Mouse (Mus musculus): ENCODE measurements at regions not wholly inside any gene's neighbourhood (a gene's known extent, or its start where the extent isn't known, plus 50 kb on each side); places are given as distances from the start of the nearest gene placed in this dataset.

- no peak for DNase-seq (ENCODE audit: low read depth, low spot score)
- Histone ChIP-seq H3K79me2 (ENCODE audit: control insufficient read depth, insufficient read depth, low read length, poor library complexity) (no peaks in the 10 kb centered on the region), H3K9ac (ENCODE audit: control insufficient read depth, low read depth, low read length, poor library complexity, severe bottlenecking) (no peak overlapping the region), H3K27ac (ENCODE audit: control insufficient read depth, low read depth, low read length) (no peak overlapping the region), H3K9me3 (replicated peaks; ENCODE audit: insufficient read depth, low read length) (no peaks in the 10 kb centered on the region), H3K36me3 (ENCODE audit: control insufficient read depth in 1 of 2, insufficient read depth in 2 of 2, low read length in 2 of 2) (no peaks in the 10 kb centered on the region), H3K4me3 (ENCODE audit: control insufficient read depth in 1 of 2, insufficient read depth in 1 of 2, low read depth in 2 of 2, low read length in 2 of 2) (no peak overlapping the region), H3K27me3 (ENCODE audit: control insufficient read depth in 1 of 2, insufficient read depth in 2 of 2, low read length in 2 of 2) (no peaks in the 10 kb centered on the region), H3K4me1 (ENCODE audit: control insufficient read depth in 1 of 2, insufficient read depth in 2 of 2, low read length in 2 of 2) (no peaks in the 10 kb centered on the region)
- TF ChIP-seq MAX (IDR thresholded peaks at IDR 0.05; ENCODE audit: low read length) (no peak), POLR2AphosphoS2 (IDR thresholded peaks at IDR 0.05; ENCODE audit: low read length) (no peak), MXI1 (IDR thresholded peaks at IDR 0.05; ENCODE audit: low read depth, low read length) (no peak), ZKSCAN1 (IDR thresholded peaks at IDR 0.05; ENCODE audit: low read depth, low read length) (no peak), RCOR1 (IDR thresholded peaks at IDR 0.05; ENCODE audit: low read depth, low read length) (no peak), EP300 (IDR thresholded peaks at IDR 0.05; ENCODE audit: low read depth in 1 of 2, low read length in 2 of 2) (no peak), TCF12 (IDR thresholded peaks at IDR 0.05; ENCODE audit: low read depth, low read length) (no peak), MYB (IDR thresholded peaks at IDR 0.05; ENCODE audit: low read depth, low read length) (no peak), NELFE (IDR thresholded peaks at IDR 0.05; ENCODE audit: low read depth, low read length) (no peak), POLR2AphosphoS5 (IDR thresholded peaks at IDR 0.05; ENCODE audit: borderline replicate concordance, low read depth, low read length) (no peak), RAD21 (IDR thresholded peaks at IDR 0.05; ENCODE audit: low read depth, low read length) (no peak), POLR2A (IDR thresholded peaks at IDR 0.05; ENCODE audit: control insufficient read depth in 1 of 2, insufficient read depth in 1 of 2, low read depth in 1 of 2, low read length in 2 of 2, poor library complexity in 1 of 2) (no peak), E2F4 (IDR thresholded peaks at IDR 0.05; ENCODE audit: borderline replicate concordance, low read depth, low read length) (no peak), GABPA (IDR thresholded peaks at IDR 0.05; ENCODE audit: low read depth, low read length) (no peak), MAZ (IDR thresholded peaks at IDR 0.05; ENCODE audit: low read depth, low read length) (no peak), ZC3H11A (IDR thresholded peaks at IDR 0.05; ENCODE audit: low read depth, low read length) (no peak), ELF1 (IDR thresholded peaks at IDR 0.05; ENCODE audit: low read depth, low read length) (no peak), USF1 (IDR thresholded peaks at IDR 0.05; ENCODE audit: low read depth, low read length) (no peak), CTCF (IDR thresholded peaks at IDR 0.05 in 2 of 3, conservative IDR thresholded peaks at IDR 0.05 in 1 of 3; ENCODE audit: control insufficient read depth in 1 of 3, insufficient read depth in 1 of 3, low read depth in 2 of 3, low read length in 3 of 3, poor library complexity in 1 of 3, severe bottlenecking in 1 of 3) (no peak)
Measured at GRCm38 (mm10) chr10:51154016-51154415, 259.5 kb downstream of the Sim1 start.

DNA sequence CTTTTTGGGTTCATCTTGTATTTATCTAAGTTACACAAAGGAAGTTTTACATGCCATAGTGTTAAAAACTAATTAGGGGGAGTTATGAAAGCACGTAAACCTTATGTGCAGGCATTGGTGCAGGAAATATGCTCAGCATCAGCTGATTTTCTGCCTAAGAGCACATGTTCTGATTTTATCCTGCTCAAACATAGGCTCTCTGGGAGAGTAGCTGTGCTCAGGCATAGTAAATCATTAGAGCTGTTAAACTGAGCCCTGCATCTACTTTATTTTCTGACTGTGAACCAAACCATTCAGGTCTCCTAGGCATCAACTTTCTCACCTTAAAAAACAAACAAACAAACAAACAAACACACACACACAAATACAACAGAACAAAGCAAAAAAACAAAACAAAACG is 260.2 kb downstream of the Sim1 start:
- Histone ChIP-seq H3K4me3 (ENCODE audit: control insufficient read depth in 1 of 2, insufficient read depth in 1 of 2, low read depth in 2 of 2, low read length in 2 of 2) (no peak overlapping the region), H3K4me1 (ENCODE audit: control insufficient read depth in 1 of 2, insufficient read depth in 2 of 2, low read length in 2 of 2) (no peaks in the 10 kb centered on the region), H3K9me3 (replicated peaks; ENCODE audit: insufficient read depth, low read length) (no peaks in the 10 kb centered on the region), H3K79me2 (ENCODE audit: control insufficient read depth, insufficient read depth, low read length, poor library complexity) (no peaks in the 10 kb centered on the region), H3K27me3 (ENCODE audit: control insufficient read depth in 1 of 2, insufficient read depth in 2 of 2, low read length in 2 of 2) (no peaks in the 10 kb centered on the region), H3K36me3 (ENCODE audit: control insufficient read depth in 1 of 2, insufficient read depth in 2 of 2, low read length in 2 of 2) (no peaks in the 10 kb centered on the region), H3K27ac (ENCODE audit: control insufficient read depth, low read depth, low read length) (no peak overlapping the region), H3K9ac (ENCODE audit: control insufficient read depth, low read depth, low read length, poor library complexity, severe bottlenecking) (no peak overlapping the region)
- TF ChIP-seq SIN3A (IDR thresholded peaks at IDR 0.05; ENCODE audit: low read length) (no peak), MYB (IDR thresholded peaks at IDR 0.05; ENCODE audit: low read depth, low read length) (no peak), JUND (IDR thresholded peaks at IDR 0.05; ENCODE audit: low read depth, low read length) (no peak), SMC3 (IDR thresholded peaks at IDR 0.05; ENCODE audit: low read depth, low read length) (no peak), MAX (IDR thresholded peaks at IDR 0.05; ENCODE audit: low read length) (no peak), HCFC1 (IDR thresholded peaks at IDR 0.05; ENCODE audit: low read depth, low read length) (no peak), RAD21 (IDR thresholded peaks at IDR 0.05; ENCODE audit: low read depth, low read length) (no peak), E2F4 (IDR thresholded peaks at IDR 0.05; ENCODE audit: borderline replicate concordance, low read depth, low read length) (no peak), ELF1 (IDR thresholded peaks at IDR 0.05; ENCODE audit: low read depth, low read length) (no peak), USF2 (IDR thresholded peaks at IDR 0.05; ENCODE audit: borderline replicate concordance in 1 of 2, insufficient read depth in 1 of 2, low read depth in 1 of 2, low read length in 2 of 2) (no peak), MXI1 (IDR thresholded peaks at IDR 0.05; ENCODE audit: low read depth, low read length) (no peak), GABPA (IDR thresholded peaks at IDR 0.05; ENCODE audit: low read depth, low read length) (no peak), POLR2AphosphoS5 (IDR thresholded peaks at IDR 0.05; ENCODE audit: borderline replicate concordance, low read depth, low read length) (no peak), BHLHE40 (IDR thresholded peaks at IDR 0.05; ENCODE audit: borderline replicate concordance, low read depth, low read length) (no peak)
- DNase-seq (ENCODE audit: low read depth, low spot score) = no peak
